Mouse (Mus musculus) ES-E14 (cell line): ENCODE results near the gene Spire2.
"Not testable (repeated sequence)": the region's sequence is repeated elsewhere in the genome, so short reads cannot be mapped to it uniquely, and the experiment has no call there.

Experiments
- CHD2 ChIP-seq: IDR thresholded peaks from 2 replicates; pipeline ENCODE4 v1.6.1; 2014; ENCODE audit warnings: mild to moderate bottlenecking, low read depth, low read length, inconsistent platforms
- HCFC1 ChIP-seq: IDR thresholded peaks from 2 replicates; pipeline ENCODE4 v1.6.1; 2012; ENCODE audit warnings: low read length, inconsistent platforms, borderline replicate concordance; ENCODE audit not compliant: insufficient read depth
- MAFK ChIP-seq: IDR thresholded peaks from 2 replicates; pipeline ENCODE4 v1.6.1; 2014; ENCODE audit warnings: mild to moderate bottlenecking, low read depth, low read length, inconsistent platforms; ENCODE audit not compliant: insufficient read depth
- ZC3H11A ChIP-seq: IDR thresholded peaks from 2 replicates; pipeline ENCODE4 v1.6.1; 2012; ENCODE audit warnings: low read depth, mild to moderate bottlenecking, inconsistent platforms, low read length, borderline replicate concordance
- ZNF384 ChIP-seq: IDR thresholded peaks from 2 replicates; pipeline ENCODE4 v1.6.1; 2012; ENCODE audit warnings: low read depth, low read length, inconsistent platforms

GRCm38 (mm10) chr8:123282994-123283393, 49.5 kb upstream of the Spire2 start:
- TF ChIP-seq MAFK, HCFC1, ZC3H11A, CHD2, ZNF384: not testable (repeated sequence)
